Mouse (Mus musculus) heart, postnatal 0 days (tissue): Measurements from ENCODE around the gene Mtch2.

Experiments used
- CTCF ChIP-seq: IDR thresholded peaks from 2 replicates; pipeline ENCODE4 v1.5.1; 2016; ENCODE audit warnings: antibody characterized with exemption, control low read depth, low read depth
- EP300 ChIP-seq: IDR thresholded peaks from 2 replicates; pipeline ENCODE4 v1.6.1; 2016; ENCODE audit warnings: antibody characterized with exemption, low read depth

- TF ChIP-seq CTCF (no peak), EP300 (no peak)
These were observed 23.2 kb downstream of the Mtch2 start for GRCm38 (mm10) chr2:90870136-90870601.
